Mouse (Mus musculus): ENCODE measurements around the gene Prss16.
A peak's percentile ranks its signal among the peaks of the same experiment; 100 is the strongest.

DNA sequence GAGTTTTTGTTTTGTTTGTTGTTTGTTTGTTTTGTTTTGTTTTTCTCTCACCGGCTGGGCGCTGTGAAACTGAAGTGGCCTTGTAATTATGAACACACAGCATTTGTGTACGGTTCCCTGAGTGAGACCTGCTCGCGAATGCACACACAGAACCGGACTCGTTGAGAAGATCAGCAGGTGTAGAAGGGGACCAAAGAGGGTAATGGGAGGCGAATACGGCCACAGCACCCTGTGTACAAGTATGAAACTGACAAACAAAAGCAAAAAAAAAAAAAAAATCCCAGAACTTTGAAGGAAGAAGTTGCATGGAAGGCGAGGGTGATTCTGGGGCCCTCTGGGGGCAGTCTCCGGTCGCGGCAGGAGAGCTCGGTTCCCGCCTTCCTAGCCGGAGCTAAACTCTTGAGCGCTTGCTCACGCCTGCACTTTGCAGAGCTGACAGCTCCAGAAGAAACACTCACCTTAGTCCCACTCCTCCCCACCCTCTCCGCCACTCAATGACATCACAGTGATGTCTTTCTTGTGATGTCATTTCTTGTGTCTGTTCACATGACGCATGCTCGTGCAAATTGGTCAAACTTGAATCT, 14.1 kb downstream of the Prss16 start:
- TF ChIP-seq CTCF (IDR thresholded peaks at IDR 0.05; ENCODE audit: low read depth): peak; percentile 39; the same call in 1 of the 2 replicates
- no peak for TF ChIP-seq EP300 (optimal IDR thresholded peaks at IDR 0.05)

All from stomach, postnatal 0 days (tissue).